Mouse (Mus musculus): ENCODE results near the gene Galnt14. TPM values are rescaled to one million over a fixed set of nuclear protein-coding genes. Genes with fewer than 3 reads are reported as not detected.

Gene Galnt14
- total RNA-seq (2023) = not detected

DNA sequence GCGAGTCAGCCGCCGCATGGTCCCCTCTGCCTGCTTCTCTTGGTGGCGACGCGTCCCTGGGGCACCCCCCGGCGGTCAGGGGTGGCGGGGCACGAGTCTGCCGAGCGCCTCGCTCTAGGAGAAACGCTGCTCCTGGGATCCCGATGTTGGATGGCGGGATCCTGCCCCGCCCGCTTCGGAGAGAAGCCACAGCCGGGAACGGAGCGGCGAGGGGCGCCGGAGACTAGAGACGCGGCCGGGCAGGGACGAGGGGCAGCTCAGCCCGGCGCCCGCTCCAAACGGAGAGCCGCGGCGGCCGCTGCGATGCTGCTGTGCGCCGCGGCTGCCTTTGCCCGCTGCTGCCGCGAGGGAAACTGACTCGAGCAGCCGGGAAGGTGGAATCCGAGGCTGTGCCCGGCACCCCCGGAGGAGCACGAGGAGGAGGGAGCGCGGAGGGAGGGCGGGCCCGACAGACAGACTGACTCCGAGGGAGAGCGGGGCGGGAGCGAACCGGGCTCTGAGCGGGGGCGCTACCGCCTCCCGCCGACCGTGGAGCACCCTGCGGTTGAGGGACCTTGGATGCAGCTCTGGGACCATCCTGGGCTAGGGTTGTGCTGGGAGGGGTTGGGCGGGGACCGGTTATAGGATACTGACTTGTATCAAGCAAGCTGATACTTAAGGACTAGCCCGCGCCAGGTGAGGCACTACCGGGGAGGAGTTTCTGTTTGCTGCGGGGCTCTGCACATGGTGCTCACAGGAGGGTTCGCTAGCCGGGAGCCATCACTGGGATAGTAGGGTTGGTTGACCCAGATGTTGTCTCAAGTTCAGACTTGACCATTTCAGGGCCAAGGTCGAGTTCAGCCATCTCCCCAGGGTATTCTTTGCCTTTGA lies at the start of gene Galnt14:
TSS of gene Galnt14 (minus strand) at position 412 of the 870 bp plus-strand sequence.

Other genes with a start within 250 kb of the Galnt14 start
- gene Ehd3, start 93.7 kb upstream of the Galnt14 start, total RNA-seq (2023) = 135 TPM
- 14.8 TPM for gene Xdh, start 239.7 kb upstream of the Galnt14 start, total RNA-seq (2023)

Measured in CD8-positive naive resting alpha-beta T cell, adult 57 days (primary cell).